Mouse (Mus musculus) NIH3T3 (cell line): ENCODE measurements at regions not wholly inside any gene's neighbourhood (a gene's known extent, or its start where the extent isn't known, plus 50 kb on each side); places are given as distances from the start of the nearest gene placed in this dataset.

ENCODE experiments used
- DNase-seq: peaks from one replicate; pipeline ENCODE4 v3.0.0-alpha.2; 2012; ENCODE audit warnings: low read depth

GRCm38 (mm10) chr5:47334299-47334698 is 648.6 kb upstream of the Slit2 start:
- no peak for DNase-seq

- DNase-seq, result no peak
These were observed 646.4 kb upstream of the Slit2 start for GRCm38 (mm10) chr5:47336511-47336910.

GRCm38 (mm10) chr5:47339807-47340206 is 643.1 kb upstream of the Slit2 start:
- peak; percentile 12 for DNase-seq

GRCm38 (mm10) chr5:47370184-47370583 is 612.8 kb upstream of the Slit2 start:
- DNase-seq, result no peak

- DNase-seq, result no peak
These were observed 597.0 kb upstream of the Slit2 start for GRCm38 (mm10) chr5:47385930-47386329.

GRCm38 (mm10) chr5:47386750-47387149 is 596.2 kb upstream of the Slit2 start:
- DNase-seq, result no peak

GRCm38 (mm10) chr5:47390735-47391134 is 592.2 kb upstream of the Slit2 start:
- peak; percentile 13 for DNase-seq

GRCm38 (mm10) chr5:47396874-47397273 is 586.1 kb upstream of the Slit2 start:
- peak; percentile 91 for DNase-seq

- DNase-seq, result no peak
These were observed 561.0 kb upstream of the Slit2 start for GRCm38 (mm10) chr5:47421916-47422315.

GRCm38 (mm10) chr5:47426040-47426439 is 556.9 kb upstream of the Slit2 start:
- no peak for DNase-seq

GRCm38 (mm10) chr5:47426467-47426866 is 556.5 kb upstream of the Slit2 start:
- DNase-seq, result no peak

- DNase-seq, result no peak
These were observed 553.4 kb upstream of the Slit2 start for GRCm38 (mm10) chr5:47429217-47430172.

- DNase-seq, result no peak
These were observed 551.2 kb upstream of the Slit2 start for GRCm38 (mm10) chr5:47431599-47432328.

GRCm38 (mm10) chr5:47436455-47436854 is 546.5 kb upstream of the Slit2 start:
- peak; percentile 51 for DNase-seq

GRCm38 (mm10) chr5:47446305-47447028 is 536.5 kb upstream of the Slit2 start:
- no peak for DNase-seq

GRCm38 (mm10) chr5:47464848-47465247 is 518.1 kb upstream of the Slit2 start:
- DNase-seq, result no peak

- peak; percentile 63 for DNase-seq
These were observed 513.5 kb upstream of the Slit2 start for GRCm38 (mm10) chr5:47469394-47469793.

GRCm38 (mm10) chr5:47472027-47472825 is 510.7 kb upstream of the Slit2 start:
- DNase-seq, result peak; percentile 78

- no peak for DNase-seq
These were observed 503.0 kb upstream of the Slit2 start for GRCm38 (mm10) chr5:47479908-47480307.

GRCm38 (mm10) chr5:47496218-47496617 is 486.7 kb upstream of the Slit2 start:
- no peak for DNase-seq

GRCm38 (mm10) chr5:47502764-47503416 is 480.0 kb upstream of the Slit2 start:
- peak; percentile 53 for DNase-seq
